Mouse (Mus musculus) gastrocnemius, adult 8-10 months (tissue): ENCODE measurements at regions not wholly inside any gene's neighbourhood (a gene's known extent, or its start where the extent isn't known, plus 50 kb on each side); places are given as distances from the start of the nearest gene placed in this dataset.

Experiments used
- DNase-seq, 2 experiments: peaks; one replicate each; pipeline ENCODE4 v3.0.0; 2022; ENCODE audit warnings: low spot score in 2 of 2

GRCm38 (mm10) chr11:114611690-114612089 is 56.6 kb upstream of the Rpl38 start:
- no peak for DNase-seq

- no peak for DNase-seq
Observed at GRCm38 (mm10) chr11:114608009-114608408, 60.3 kb upstream of the Rpl38 start.

DNA sequence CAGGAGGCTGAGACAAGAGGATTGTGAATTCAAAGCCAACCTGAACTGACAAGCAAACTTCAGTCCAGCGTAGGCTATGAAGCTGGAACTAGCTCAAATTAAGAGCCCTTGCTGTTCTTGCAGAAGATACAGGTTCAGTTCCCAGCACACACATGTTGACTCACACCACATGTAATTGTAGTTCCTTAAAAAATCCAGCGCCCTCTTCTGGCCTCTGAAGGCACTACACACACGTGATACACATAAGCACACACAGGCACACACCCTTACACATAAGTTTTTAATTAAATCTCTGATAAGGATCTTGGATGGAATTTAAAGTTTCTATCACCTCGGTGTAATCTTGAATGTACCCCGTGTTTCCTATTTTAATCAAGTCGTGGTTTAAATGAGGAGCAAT is 65.2 kb upstream of the Rpl38 start:
- DNase-seq, result no peak

DNA sequence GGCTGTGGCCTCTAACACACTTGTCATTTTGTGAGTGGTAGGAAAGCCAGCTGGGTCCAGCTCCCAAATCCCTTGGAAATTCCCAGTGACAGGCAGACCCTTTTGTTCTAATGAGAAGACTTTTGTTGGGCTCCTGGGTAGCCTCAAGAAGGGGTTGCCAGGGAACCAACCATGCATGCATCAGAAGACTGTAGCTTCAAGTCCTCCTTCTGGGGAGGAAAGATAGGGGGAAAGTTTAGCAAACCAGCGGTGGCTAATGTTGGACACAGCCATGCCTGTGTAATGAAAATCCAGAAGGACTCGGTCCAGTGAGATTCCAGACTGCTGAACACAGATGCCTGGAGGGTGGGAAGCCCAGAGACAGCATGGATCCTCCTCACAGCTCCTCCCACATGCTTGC is 71.1 kb upstream of the Rpl38 start:
- no peak for DNase-seq

DNA sequence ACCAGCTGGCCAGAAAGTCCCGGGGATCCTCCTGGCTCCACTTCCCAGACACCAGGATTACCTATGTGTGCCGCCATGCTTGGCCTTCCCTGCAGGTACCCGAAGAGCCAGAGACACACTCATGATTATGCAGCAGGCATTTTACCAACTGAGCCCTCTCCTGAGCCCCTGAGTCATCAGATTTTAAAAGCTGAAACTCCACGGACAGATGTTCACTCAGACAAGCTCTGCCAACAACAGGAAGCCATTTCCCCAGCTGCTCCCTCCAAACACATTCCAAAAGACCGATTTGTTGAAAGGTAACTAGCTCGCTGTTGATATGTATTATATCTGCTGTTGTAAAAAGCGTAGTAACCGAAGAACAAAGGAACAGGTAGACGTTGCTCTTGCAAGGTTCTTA is 75.4 kb upstream of the Rpl38 start:
- no peak for DNase-seq

- DNase-seq, result no peak
Observed at GRCm38 (mm10) chr11:114588554-114588953, 79.8 kb upstream of the Rpl38 start.

- DNase-seq, result no peak
Observed at GRCm38 (mm10) chr11:114587986-114588385, 80.3 kb upstream of the Rpl38 start.

GRCm38 (mm10) chr11:114586400-114586799 is 81.9 kb upstream of the Rpl38 start:
- DNase-seq, result no peak

- no peak for DNase-seq
Observed at GRCm38 (mm10) chr11:114584804-114585203, 83.5 kb upstream of the Rpl38 start.

DNA sequence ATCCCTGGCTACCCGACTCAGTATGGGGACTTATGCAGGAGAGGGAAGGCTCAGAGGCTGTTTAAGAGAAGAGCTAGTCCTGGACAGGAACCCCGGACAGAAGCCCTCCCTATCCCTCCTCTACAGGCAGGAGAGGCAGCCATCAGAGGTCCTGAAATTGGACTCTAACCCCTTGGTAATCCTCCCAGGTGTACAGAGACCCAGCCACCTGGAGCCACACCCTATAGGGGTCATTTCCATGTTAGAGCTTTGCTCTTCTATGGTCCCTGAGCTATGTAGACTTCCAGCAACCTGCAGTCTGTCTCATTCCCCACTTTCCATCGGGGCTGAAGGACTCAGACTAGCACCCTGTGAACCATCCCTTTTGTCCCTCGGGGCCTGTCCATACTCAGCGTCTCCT is 84.2 kb upstream of the Rpl38 start:
- no peak for DNase-seq

GRCm38 (mm10) chr11:114579986-114580385 is 88.3 kb upstream of the Rpl38 start:
- no peak for DNase-seq

DNA sequence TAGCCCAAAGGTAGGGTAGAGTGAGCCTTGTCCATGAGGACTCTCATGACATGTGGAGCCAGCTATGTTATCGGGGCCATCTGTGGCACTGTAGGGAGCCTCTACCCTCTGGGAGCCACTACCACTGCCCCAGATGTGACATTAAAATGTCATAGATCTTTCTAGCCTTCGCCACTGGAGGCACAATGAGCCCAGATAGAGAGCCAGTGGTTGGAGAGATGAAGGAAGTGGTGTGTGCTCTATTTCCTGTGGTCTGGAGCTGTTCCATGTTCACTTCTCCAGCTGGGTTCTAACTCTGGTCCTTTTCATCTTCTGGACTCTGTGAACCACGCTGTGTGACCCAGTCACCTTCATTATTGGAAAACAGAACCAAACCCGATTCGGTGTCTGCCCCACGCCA is 89.8 kb upstream of the Rpl38 start:
- no peak for DNase-seq

DNA sequence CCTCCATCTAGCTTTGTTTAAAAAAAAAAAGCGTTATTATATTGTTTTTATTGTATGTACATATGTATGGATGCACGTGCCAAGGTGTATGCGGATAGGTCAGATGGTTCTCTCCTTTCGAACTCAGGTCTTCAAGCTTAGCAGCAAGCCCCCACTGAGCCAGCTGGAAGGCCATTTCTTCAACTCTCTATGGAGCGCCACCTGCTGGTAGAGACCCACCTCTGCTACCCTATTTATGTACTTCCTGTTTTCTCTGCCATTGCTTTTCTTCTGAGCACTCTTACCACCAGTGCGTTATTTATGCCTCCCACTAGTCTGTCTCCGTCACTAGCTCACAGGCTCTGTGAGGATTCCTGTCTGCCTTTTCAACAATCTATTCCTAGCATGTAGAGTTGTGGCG is 91.5 kb upstream of the Rpl38 start:
- no peak for DNase-seq

DNA sequence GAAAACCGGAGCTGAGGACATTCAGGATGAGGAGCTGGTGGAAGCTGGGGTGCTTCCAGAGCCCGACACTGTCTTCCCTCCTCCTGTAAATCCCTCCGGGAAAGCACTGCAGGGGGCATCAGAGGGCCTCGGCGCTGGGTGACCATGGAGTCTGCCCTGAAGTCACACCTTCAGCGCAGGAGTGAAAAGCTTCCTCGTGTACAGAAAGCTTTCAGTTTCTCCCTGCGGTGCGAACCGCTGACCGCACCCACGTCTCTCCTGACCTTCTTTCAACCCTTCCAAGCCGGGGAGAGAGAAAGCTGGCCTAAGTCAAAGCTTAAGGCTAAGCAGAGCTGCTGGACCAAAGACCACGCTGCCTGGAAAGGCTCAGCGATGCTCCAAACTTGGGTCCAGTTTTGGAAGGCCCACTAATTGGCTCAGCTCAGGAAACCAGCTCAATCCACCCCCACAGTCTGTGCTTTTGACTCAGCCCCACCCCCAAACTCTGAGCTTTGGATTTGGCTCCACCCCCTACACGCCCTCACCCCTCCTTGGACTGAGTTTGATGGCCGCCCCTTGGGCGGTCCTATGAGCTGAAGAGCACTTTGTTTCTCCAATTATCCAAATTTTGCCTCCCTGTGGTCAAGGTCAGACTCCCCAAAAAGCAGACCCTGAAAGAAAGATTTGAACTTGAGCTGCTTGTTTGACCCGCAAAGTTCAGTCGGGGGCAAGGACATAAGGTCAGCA is 97.0 kb upstream of the Rpl38 start:
- DNase-seq, result no peak

- no peak for DNase-seq
Observed at GRCm38 (mm10) chr11:114570076-114570475, 98.2 kb upstream of the Rpl38 start.

GRCm38 (mm10) chr11:114567814-114568800 is 100.2 kb upstream of the Rpl38 start:
- no peak for DNase-seq

DNA sequence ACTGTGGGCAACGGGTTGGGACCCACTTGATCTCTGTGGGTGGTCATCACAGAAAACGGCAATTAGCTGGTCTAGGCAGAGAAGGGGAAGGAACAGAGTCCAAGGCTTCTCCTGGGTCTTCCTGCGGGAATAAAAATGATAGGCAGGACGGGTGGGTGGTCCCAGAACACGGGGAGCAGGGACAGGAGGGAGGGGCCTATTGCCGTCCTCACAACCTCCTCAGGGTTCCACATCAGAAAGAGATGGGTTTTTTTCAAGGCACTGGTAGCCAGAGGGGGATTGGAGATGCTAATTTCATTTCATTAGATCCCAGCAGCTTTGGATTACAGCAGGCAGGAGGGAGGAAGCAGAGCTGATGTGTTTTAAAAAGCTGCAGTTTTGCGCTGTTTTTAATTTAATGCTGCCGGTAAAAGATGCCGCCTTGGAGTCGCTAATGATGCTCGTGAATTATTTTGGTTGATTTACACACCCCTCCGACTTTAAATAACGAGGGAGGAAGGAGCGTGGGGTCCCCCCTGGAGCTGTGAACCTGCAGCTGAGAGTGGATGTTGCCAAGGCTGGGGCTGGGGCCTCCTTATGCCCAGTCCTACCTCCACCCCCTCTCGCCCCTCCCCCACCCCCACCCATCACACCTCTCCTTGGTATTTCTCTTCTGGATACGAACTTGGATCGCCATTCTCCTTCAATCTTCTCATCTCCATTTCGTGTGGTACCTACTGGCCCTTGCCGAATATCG is 101.1 kb upstream of the Rpl38 start:
- DNase-seq, result no peak

GRCm38 (mm10) chr11:114564949-114565348 is 103.4 kb upstream of the Rpl38 start:
- DNase-seq, result no peak

- no peak for DNase-seq
Observed at GRCm38 (mm10) chr11:114563172-114563571, 105.2 kb upstream of the Rpl38 start.

DNA sequence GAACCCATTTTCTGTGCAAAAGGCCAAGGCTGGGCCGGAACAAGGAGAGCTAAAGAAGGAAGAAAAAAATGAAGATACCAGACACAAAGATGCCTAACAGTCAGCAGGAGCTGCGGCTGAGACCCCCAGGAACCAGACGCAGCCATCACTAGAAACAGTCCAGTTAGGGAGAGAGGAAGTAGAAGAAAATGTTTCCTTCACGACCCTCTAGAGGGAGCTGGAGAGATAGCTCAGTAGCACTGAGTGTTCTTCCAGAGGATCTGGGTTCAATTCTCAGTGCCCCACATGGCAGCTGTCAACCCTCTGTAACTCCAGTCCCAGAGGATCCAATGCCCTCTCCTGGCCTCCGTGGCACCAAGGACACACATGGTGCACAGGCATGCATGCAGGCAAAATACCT is 113.7 kb upstream of the Rpl38 start:
- DNase-seq, result no peak

GRCm38 (mm10) chr11:114553992-114554391 is 114.3 kb upstream of the Rpl38 start:
- DNase-seq, result no peak

GRCm38 (mm10) chr11:114552176-114552575 is 116.1 kb upstream of the Rpl38 start:
- no peak for DNase-seq
